In the genomic region with DNA sequence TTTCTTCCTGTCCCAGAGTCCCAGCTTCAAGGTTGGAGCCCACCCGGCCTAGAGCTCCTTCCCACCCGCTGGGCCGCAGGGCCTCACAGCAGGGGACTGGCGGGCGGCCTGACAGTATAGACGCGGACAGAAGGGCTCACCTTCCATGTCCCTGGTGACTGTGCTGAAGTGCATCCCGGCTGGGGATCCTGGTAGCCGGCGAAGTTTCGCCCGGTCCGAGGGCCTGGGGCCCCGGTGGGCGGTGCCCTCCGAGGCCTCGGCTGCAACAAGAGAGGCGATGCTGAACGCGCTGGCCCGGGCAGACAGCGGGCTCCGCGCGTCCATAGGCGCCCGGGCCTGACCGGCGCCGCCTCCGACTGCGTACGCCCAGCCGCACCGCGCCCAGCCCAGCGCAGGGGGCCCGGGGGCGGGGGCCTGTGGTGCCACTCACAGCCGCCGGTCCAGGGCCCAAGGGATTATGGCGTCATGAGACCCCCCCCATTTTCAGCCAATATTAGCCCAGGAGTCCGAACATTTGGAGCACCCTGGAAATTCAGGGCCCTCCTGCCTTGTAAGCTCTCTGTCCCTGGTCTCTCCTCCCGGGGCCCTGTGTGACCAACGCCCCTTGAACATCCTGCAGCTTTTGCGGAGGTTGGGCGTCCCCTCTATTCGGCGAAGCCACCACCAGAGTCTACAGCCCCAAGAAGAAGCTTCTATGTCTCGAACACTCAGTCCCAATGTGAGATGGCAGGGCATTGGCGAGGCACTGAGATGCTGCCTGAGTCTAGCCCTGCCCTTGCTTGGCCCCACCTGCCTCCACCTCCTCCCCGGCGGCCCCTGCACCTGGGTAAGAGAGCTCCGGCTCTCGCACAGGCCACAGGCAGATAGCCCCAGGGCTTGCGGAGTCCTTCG, we compare ENCODE assay signal across 10 mouse cellular contexts. TPM values are rescaled to one million over a fixed set of nuclear protein-coding genes. Genes with fewer than 3 reads are reported as not detected.
DNase-seq lines count a peak whose midpoint lies in the region; ATAC-seq and TF ChIP-seq lines count a peak whose summit lies in the region.
"Had no signal": no experiment of that assay in that cellular context is flagged by ENCODE, and none has a peak within 500 bp of the region (broad histone marks: within the 10 kb centered on the region; RNA-seq: fewer than 3 reads in every experiment).

No protein-coding gene starts in this region.

- no peak for ATAC-seq in heart, postnatal 0 days (ENCODE audit: insufficient read depth, low read depth)
- ATAC-seq in hindbrain, embryonic 14.5 days (ENCODE audit: low FRiP score), result peak; percentile 34; the same call in 1 of the 2 replicates
- ATAC-seq in midbrain, embryonic 16.5 days, result 0 out of 2 replicates have a peak, but pooled peaks have one; percentile 6

- WGBS in heart, postnatal 0 days, result 7% methylated on average over 54 of the region's 57 CpGs
- 1% methylated on average over 49 of the region's 57 CpGs for WGBS in hindbrain, embryonic 14.5 days
- WGBS in midbrain, embryonic 16.5 days, result 1% methylated on average over 56 of the region's 57 CpGs

- H3K4me3 ChIP-seq in heart, postnatal 0 days (ENCODE audit: low read depth, low read length), result peak overlapping the region; percentile 51
- H3K4me3 ChIP-seq in hindbrain, embryonic 14.5 days (replicated peaks; ENCODE audit: low read length), result peak overlapping the region; percentile 17; the same call in 1 of the 2 replicates
- H3K4me3 ChIP-seq in midbrain, embryonic 16.5 days (ENCODE audit: low read depth, low read length), result no peak overlapping the region

- peaks cover 96% of the 10 kb centered on the region for H3K27me3 ChIP-seq in heart, postnatal 0 days (ENCODE audit: control insufficient read depth, insufficient read depth, low read length)
- peaks cover 90% of the 10 kb centered on the region for H3K27me3 ChIP-seq in hindbrain, embryonic 14.5 days (ENCODE audit: control insufficient read depth, insufficient read depth, low read length)
- H3K27me3 ChIP-seq in midbrain, embryonic 16.5 days (ENCODE audit: control insufficient read depth, insufficient read depth, low read depth, low read length), result peaks cover 77% of the 10 kb centered on the region

- H3K27ac ChIP-seq in heart, postnatal 0 days (ENCODE audit: low read depth), result no peak overlapping the region
- H3K27ac ChIP-seq in hindbrain, embryonic 14.5 days, result no peak overlapping the region
- H3K27ac ChIP-seq in midbrain, embryonic 16.5 days (ENCODE audit: low read length), result no peak overlapping the region

- peak overlapping the region; percentile 29 for H3K4me2 ChIP-seq in heart, postnatal 0 days (ENCODE audit: low read depth, low read length)
- peak overlapping the region; percentile 53 for H3K4me2 ChIP-seq in hindbrain, embryonic 14.5 days (replicated peaks)
- no peak overlapping the region for H3K4me2 ChIP-seq in midbrain, embryonic 16.5 days (ENCODE audit: low read length)

- H3K9ac ChIP-seq in heart, postnatal 0 days (replicated peaks; ENCODE audit: low read depth, low read length), result no peak overlapping the region
- H3K9ac ChIP-seq in hindbrain, embryonic 14.5 days, result no peak overlapping the region
- no peak overlapping the region for H3K9ac ChIP-seq in midbrain, embryonic 16.5 days (ENCODE audit: low read depth, low read length)

- intact Hi-C loops in heart, postnatal 25 days (cut with DNase I), result no loop called here
- intact Hi-C loops in left cerebral cortex, postnatal 4 days (cut with DNase I), result loop anchor here (10.0 kb wide), 1 partner anchor 143 kb away; no protein-coding TSS in a partner anchor

- no peak for TF ChIP-seq EP300 in heart, postnatal 0 days (IDR thresholded peaks at IDR 0.05; ENCODE audit: low read depth)

- DNase-seq in heart, postnatal 0 days (ENCODE audit: low spot score), result no peak
- no peak for DNase-seq in heart, postnatal 25 days (ENCODE audit: low spot score)
- peak; percentile 73 for DNase-seq in embryo, embryonic 11 days
- no peak for DNase-seq in hindbrain, embryonic 14.5 days (ENCODE audit: low spot score)
- no peak for DNase-seq in left cerebral cortex, postnatal 4 days
- DNase-seq in adrenal gland, postnatal 10 days, result no peak
- DNase-seq in adrenal gland, adult 2 months, result no peak
- DNase-seq: cerebellum, adult 18-20 months had no signal

- H3K4me1 ChIP-seq in heart, postnatal 0 days (ENCODE audit: control insufficient read depth, insufficient read depth), result peaks cover 10% of the 10 kb centered on the region
- peaks cover 16% of the 10 kb centered on the region for H3K4me1 ChIP-seq in hindbrain, embryonic 14.5 days (replicated peaks; ENCODE audit: control insufficient read depth, insufficient read depth, low read length)
- peaks cover 26% of the 10 kb centered on the region for H3K4me1 ChIP-seq in midbrain, embryonic 16.5 days (ENCODE audit: control insufficient read depth, insufficient read depth, low read length)

- H3K9me3 ChIP-seq in heart, postnatal 0 days (replicated peaks; ENCODE audit: control insufficient read depth, low read length), result no peaks in the 10 kb centered on the region
- H3K9me3 ChIP-seq in hindbrain, embryonic 14.5 days (ENCODE audit: control insufficient read depth, low read length), result no peaks in the 10 kb centered on the region
- no peaks in the 10 kb centered on the region for H3K9me3 ChIP-seq in midbrain, embryonic 16.5 days (replicated peaks; ENCODE audit: control insufficient read depth, low read length, poor library complexity, severe bottlenecking)

- no peak for TF ChIP-seq CTCF in heart, postnatal 0 days (IDR thresholded peaks at IDR 0.05; ENCODE audit: low read depth)

- no peaks in the 10 kb centered on the region for H3K36me3 ChIP-seq in heart, postnatal 0 days (replicated peaks; ENCODE audit: control insufficient read depth, insufficient read depth, low read length)
- H3K36me3 ChIP-seq in hindbrain, embryonic 14.5 days (replicated peaks; ENCODE audit: control insufficient read depth, insufficient read depth), result no peaks in the 10 kb centered on the region
- no peaks in the 10 kb centered on the region for H3K36me3 ChIP-seq in midbrain, embryonic 16.5 days (ENCODE audit: control insufficient read depth, insufficient read depth, low read length)

RNA-seq across cellular contexts. Expression of a gene that starts 2.4 kb away (rescaled TPM):
- 2.1 TPM in 1 of 2 replicates, not detected in the other for total RNA-seq in heart, postnatal 0 days (2014; rRNA removed; ENCODE audit: low replicate concordance)
- polyA plus RNA-seq in heart, postnatal 0 days (2015; fragmentation: Nextera tagmentation; extraction: Ambion mirVana), result 0.11 and 0.14 TPM in 2 replicates
- under 1 TPM; 0.68 to 0.78 TPM for total RNA-seq in heart, postnatal 25 days (2021)
- polyA plus RNA-seq in hindbrain, embryonic 14.5 days (2014; fragmentation: Nextera tagmentation; extraction: Ambion mirVana), result 0.94 and 1.2 TPM in 2 replicates
- polyA plus RNA-seq in midbrain, embryonic 16.5 days (2015; fragmentation: Nextera tagmentation; extraction: Ambion mirVana), result 0.33 and 0.66 TPM in 2 replicates
- total RNA-seq in left cerebral cortex, postnatal 4 days (2021), result 1 to 10 TPM; 1.2 TPM
- 1 to 10 TPM; 1.2 to 9.1 TPM for total RNA-seq in adrenal gland, postnatal 10 days (2021)
- under 1 TPM in 1 of 2 experiments, not detected in 1; 0.28 TPM for total RNA-seq in adrenal gland, adult 2 months (2021)
- 0.47 and 0.49 TPM in 2 replicates for polyA plus RNA-seq in adrenal gland, adult 2 months (2012; rRNA removed)
- total RNA-seq: MEL had no signal

RNA-seq across cellular contexts. Expression of a gene that starts 34.1 kb away (rescaled TPM):
- 2.1 and 5.4 TPM in 2 replicates for total RNA-seq in heart, postnatal 0 days (2014; rRNA removed; ENCODE audit: low replicate concordance)
- 3.0 TPM in 2 replicates for polyA plus RNA-seq in heart, postnatal 0 days (2015; fragmentation: Nextera tagmentation; extraction: Ambion mirVana)
- total RNA-seq in heart, postnatal 25 days (2021), result 1 to 10 TPM in 1 of 2 experiments, under 1 TPM in 1; 0.36 to 1.1 TPM
- polyA plus RNA-seq in hindbrain, embryonic 14.5 days (2014; fragmentation: Nextera tagmentation; extraction: Ambion mirVana), result 13.7 and 16.7 TPM in 2 replicates
- polyA plus RNA-seq in midbrain, embryonic 16.5 days (2015; fragmentation: Nextera tagmentation; extraction: Ambion mirVana), result 9.4 and 9.8 TPM in 2 replicates
- 10 to 100 TPM; 10.1 to 11.9 TPM for total RNA-seq in left cerebral cortex, postnatal 4 days (2021)
- 1 to 10 TPM; 1.1 to 1.4 TPM for total RNA-seq in adrenal gland, postnatal 10 days (2021)
- total RNA-seq in adrenal gland, adult 2 months (2021), result not detected
- 2.1 and 4.0 TPM in 2 replicates for polyA plus RNA-seq in adrenal gland, adult 2 months (2012; rRNA removed)

RNA-seq across cellular contexts. Expression of a gene that starts 38.1 kb away (rescaled TPM):
- not detected in 2 replicates for total RNA-seq in heart, postnatal 0 days (2014; rRNA removed; ENCODE audit: low replicate concordance)
- 0.32 and 0.34 TPM in 2 replicates for polyA plus RNA-seq in heart, postnatal 0 days (2015; fragmentation: Nextera tagmentation; extraction: Ambion mirVana)
- 1 to 10 TPM; 1.0 to 1.6 TPM for total RNA-seq in heart, postnatal 25 days (2021)
- polyA plus RNA-seq in hindbrain, embryonic 14.5 days (2014; fragmentation: Nextera tagmentation; extraction: Ambion mirVana), result 6.9 and 10.1 TPM in 2 replicates
- 23.3 and 24.6 TPM in 2 replicates for polyA plus RNA-seq in midbrain, embryonic 16.5 days (2015; fragmentation: Nextera tagmentation; extraction: Ambion mirVana)
- total RNA-seq in left cerebral cortex, postnatal 4 days (2021), result 100 to 1,000 TPM; 107 to 111 TPM
- 1 to 10 TPM; 2.5 to 4.8 TPM for total RNA-seq in adrenal gland, postnatal 10 days (2021)
- total RNA-seq in adrenal gland, adult 2 months (2021), result 1 to 10 TPM; 2.4 to 3.6 TPM
- 3.7 and 4.0 TPM in 2 replicates for polyA plus RNA-seq in adrenal gland, adult 2 months (2012; rRNA removed)

RNA-seq across cellular contexts. Expression of a gene that starts 41.7 kb away (rescaled TPM):
- 8.7 and 12.3 TPM in 2 replicates for total RNA-seq in heart, postnatal 0 days (2014; rRNA removed; ENCODE audit: low replicate concordance)
- 3.8 and 5.5 TPM in 2 replicates for polyA plus RNA-seq in heart, postnatal 0 days (2015; fragmentation: Nextera tagmentation; extraction: Ambion mirVana)
- 1 to 10 TPM; 3.9 to 4.6 TPM for total RNA-seq in heart, postnatal 25 days (2021)
- polyA plus RNA-seq in hindbrain, embryonic 14.5 days (2014; fragmentation: Nextera tagmentation; extraction: Ambion mirVana), result 192 and 218 TPM in 2 replicates
- polyA plus RNA-seq in midbrain, embryonic 16.5 days (2015; fragmentation: Nextera tagmentation; extraction: Ambion mirVana), result 240 and 262 TPM in 2 replicates
- total RNA-seq in left cerebral cortex, postnatal 4 days (2021), result 100 to 1,000 TPM; 555 to 571 TPM
- 10 to 100 TPM; 14.2 to 24.3 TPM for total RNA-seq in adrenal gland, postnatal 10 days (2021)
- 10 to 100 TPM; 12.6 to 12.9 TPM for total RNA-seq in adrenal gland, adult 2 months (2021)
- polyA plus RNA-seq in adrenal gland, adult 2 months (2012; rRNA removed), result 8.0 and 9.1 TPM in 2 replicates

Comparison
In these comparisons a context has a peak if more than half of its experiments do, and no peak if none do; other contexts are left out.
1. RNA of a gene that starts 38.1 kb away (total RNA-seq): 107 to 111 TPM in left cerebral cortex, postnatal 4 days; 2.5 to 4.8 TPM in adrenal gland, postnatal 10 days, 2.4 to 3.6 TPM in adrenal gland, adult 2 months, 1.0 to 1.6 TPM in heart, postnatal 25 days and not detected in heart, postnatal 0 days; every median in the first group is over 10 times any median in the second.